Mouse (Mus musculus): ENCODE measurements around the gene Spc25. TPM values are rescaled to one million over a fixed set of nuclear protein-coding genes. Genes with fewer than 3 reads are reported as not detected.

The Spc25 gene
- under 1 TPM; 0.36 to 0.99 TPM for total RNA-seq (2021)
- long read RNA-seq, experiment 1, result 0 reads
- long read RNA-seq, experiment 2, result 0 reads

- Histone ChIP-seq H3K4me3 (peak within 1 kb of the TSS; percentile 87), H3K27ac (peak within 1 kb of the TSS; percentile 63; the same call in 1 of the 2 replicates)
- TF ChIP-seq CTCF (IDR thresholded peaks at IDR 0.05), result no peak
- intact Hi-C loops (cut with DNase I), result no loop called here
- DNase-seq, result peak; percentile 92
These were observed at the start of gene Spc25 for GRCm38 (mm10) chr2:69205791-69206351. TSS of gene Spc25 (minus strand) at chr2:69206194.

GRCm38 (mm10) chr2:69248221-69248755, 42.3 kb upstream of the Spc25 start:
- intact Hi-C loops (cut with DNase I), result no loop called here
- TF ChIP-seq CTCF (IDR thresholded peaks at IDR 0.05), result no peak
- H3K27ac ChIP-seq, result no peak overlapping the region
- no peak for DNase-seq
- H3K4me3 ChIP-seq, result no peak overlapping the region

- TF ChIP-seq CTCF (IDR thresholded peaks at IDR 0.05), result no peak
- DNase-seq, result no peak
- no peak overlapping the region for H3K27ac ChIP-seq
- intact Hi-C loops (cut with DNase I), result no loop called here
- no peak overlapping the region for H3K4me3 ChIP-seq
These were observed 41.1 kb upstream of the Spc25 start for GRCm38 (mm10) chr2:69247081-69247480.

- no peak for TF ChIP-seq CTCF (IDR thresholded peaks at IDR 0.05)
- H3K27ac ChIP-seq, result no peak overlapping the region
- no peak for DNase-seq
- intact Hi-C loops (cut with DNase I), result no loop called here
- H3K4me3 ChIP-seq, result no peak overlapping the region
These were observed 38.9 kb upstream of the Spc25 start for GRCm38 (mm10) chr2:69244924-69245323.

- TF ChIP-seq CTCF (IDR thresholded peaks at IDR 0.05), result no peak
- H3K4me3 ChIP-seq, result no peak overlapping the region
- H3K27ac ChIP-seq, result no peak overlapping the region
- intact Hi-C loops (cut with DNase I), result no loop called here
- DNase-seq, result no peak
These were observed 33.3 kb upstream of the Spc25 start for GRCm38 (mm10) chr2:69239315-69239714.

- H3K4me3 ChIP-seq, result no peak overlapping the region
- no peak for DNase-seq
- intact Hi-C loops (cut with DNase I), result no loop called here
- H3K27ac ChIP-seq, result no peak overlapping the region
- no peak for TF ChIP-seq CTCF (IDR thresholded peaks at IDR 0.05)
These were observed 29.1 kb upstream of the Spc25 start for GRCm38 (mm10) chr2:69234976-69235678.

GRCm38 (mm10) chr2:69232101-69232500, 26.1 kb upstream of the Spc25 start:
- H3K27ac ChIP-seq, result no peak overlapping the region
- DNase-seq, result no peak
- no peak overlapping the region for H3K4me3 ChIP-seq
- intact Hi-C loops (cut with DNase I), result no loop called here
- no peak for TF ChIP-seq CTCF (IDR thresholded peaks at IDR 0.05)

- DNase-seq, result no peak
- no peak overlapping the region for H3K4me3 ChIP-seq
- no peak overlapping the region for H3K27ac ChIP-seq
- intact Hi-C loops (cut with DNase I), result no loop called here
- no peak for TF ChIP-seq CTCF (IDR thresholded peaks at IDR 0.05)
These were observed 24.1 kb upstream of the Spc25 start for GRCm38 (mm10) chr2:69230137-69230536.

- no peak overlapping the region for H3K27ac ChIP-seq
- no peak for TF ChIP-seq CTCF (IDR thresholded peaks at IDR 0.05)
- intact Hi-C loops (cut with DNase I), result no loop called here
- no peak overlapping the region for H3K4me3 ChIP-seq
- no peak for DNase-seq
These were observed 22.6 kb upstream of the Spc25 start for GRCm38 (mm10) chr2:69228635-69229034.

GRCm38 (mm10) chr2:69226876-69227275, 20.9 kb upstream of the Spc25 start:
- intact Hi-C loops (cut with DNase I), result no loop called here
- no peak for DNase-seq
- H3K27ac ChIP-seq, result no peak overlapping the region
- TF ChIP-seq CTCF (IDR thresholded peaks at IDR 0.05), result no peak
- no peak overlapping the region for H3K4me3 ChIP-seq

- intact Hi-C loops (cut with DNase I), result no loop called here
- no peak for TF ChIP-seq CTCF (IDR thresholded peaks at IDR 0.05)
- Histone ChIP-seq H3K27ac (no peak overlapping the region), H3K4me3 (no peak overlapping the region)
- no peak for DNase-seq
These were observed 18.7 kb upstream of the Spc25 start for GRCm38 (mm10) chr2:69224724-69225123.

GRCm38 (mm10) chr2:69222815-69223214, 16.8 kb upstream of the Spc25 start:
- TF ChIP-seq CTCF (IDR thresholded peaks at IDR 0.05), result no peak
- DNase-seq, result no peak
- intact Hi-C loops (cut with DNase I), result no loop called here
- Histone ChIP-seq H3K4me3 (no peak overlapping the region), H3K27ac (no peak overlapping the region)

- intact Hi-C loops (cut with DNase I), result no loop called here
- no peak overlapping the region for H3K27ac ChIP-seq
- no peak overlapping the region for H3K4me3 ChIP-seq
- no peak for TF ChIP-seq CTCF (IDR thresholded peaks at IDR 0.05)
- no peak for DNase-seq
These were observed 15.9 kb upstream of the Spc25 start for GRCm38 (mm10) chr2:69221868-69222416.

All from gastrocnemius, adult 2 months (tissue).